Mouse (Mus musculus): Measurements from ENCODE around the gene Nudt19.
A peak's percentile ranks its signal among the peaks of the same experiment; 100 is the strongest.
"Not testable (repeated sequence)": the region's sequence is repeated elsewhere in the genome, so short reads cannot be mapped to it uniquely, and the experiment has no call there.

Gene Nudt19

GRCm38 (mm10) chr7:35564872-35565271 is 8.8 kb upstream of the Nudt19 start:
- DNase-seq (ENCODE audit: low spot score in 2 of 2): not testable (repeated sequence)

- DNase-seq (ENCODE audit: low spot score in 2 of 2): no peak
Measured at GRCm38 (mm10) chr7:35564067-35564865, 8.2 kb upstream of the Nudt19 start.

GRCm38 (mm10) chr7:35563071-35563470 is 7.0 kb upstream of the Nudt19 start:
- DNase-seq (ENCODE audit: low spot score in 2 of 2): no peak

- DNase-seq (ENCODE audit: low spot score in 2 of 2): no peak
Measured at GRCm38 (mm10) chr7:35559838-35560237, 3.7 kb upstream of the Nudt19 start.

GRCm38 (mm10) chr7:35558681-35559080 is 2.6 kb upstream of the Nudt19 start:
- DNase-seq (ENCODE audit: low spot score in 2 of 2): no peak

GRCm38 (mm10) chr7:35557577-35557976 is 1.5 kb upstream of the Nudt19 start:
- no peak for DNase-seq (ENCODE audit: low spot score in 2 of 2)

- DNase-seq (ENCODE audit: low spot score in 2 of 2): no peak
Measured at GRCm38 (mm10) chr7:35556905-35557304, 801 bp upstream of the Nudt19 start.

GRCm38 (mm10) chr7:35555224-35556204 is 590 bp downstream of the Nudt19 start:
- peak; percentile 85 to 90 for DNase-seq (ENCODE audit: low spot score in 2 of 2)

- DNase-seq (ENCODE audit: low spot score in 2 of 2): peak; percentile 49 to 58
Measured at GRCm38 (mm10) chr7:35554605-35555175, 1.4 kb downstream of the Nudt19 start.

- DNase-seq (ENCODE audit: low spot score in 2 of 2): peak; percentile 45 to 49
Measured at GRCm38 (mm10) chr7:35553751-35554604, 2.1 kb downstream of the Nudt19 start.

GRCm38 (mm10) chr7:35545881-35546280 is 10.2 kb downstream of the Nudt19 start:
- peak; percentile 64 to 71 for DNase-seq (ENCODE audit: low spot score in 2 of 2)

GRCm38 (mm10) chr7:35537562-35537961 is 18.5 kb downstream of the Nudt19 start, which contains the start of gene Tdrd12:
Gene Tdrd12, minus strand, starts transcription at chr7:35537745.
- DNase-seq (ENCODE audit: low spot score in 2 of 2): no peak

GRCm38 (mm10) chr7:35535750-35536512 is 20.2 kb downstream of the Nudt19 start:
- DNase-seq (ENCODE audit: low spot score in 2 of 2): no peak

- DNase-seq (ENCODE audit: low spot score in 2 of 2): not testable (repeated sequence)
Measured at GRCm38 (mm10) chr7:35530544-35530943, 25.6 kb downstream of the Nudt19 start.

GRCm38 (mm10) chr7:35530026-35530425 is 26.1 kb downstream of the Nudt19 start:
- no peak for DNase-seq (ENCODE audit: low spot score in 2 of 2)

- no peak for DNase-seq (ENCODE audit: low spot score in 2 of 2)
Measured at GRCm38 (mm10) chr7:35526795-35527194, 29.3 kb downstream of the Nudt19 start.

- no peak for DNase-seq (ENCODE audit: low spot score in 2 of 2)
Measured at GRCm38 (mm10) chr7:35501995-35502394, 54.1 kb downstream of the Nudt19 start.

- peak in 1 of 2 experiments; percentile 4 for DNase-seq (ENCODE audit: low spot score in 2 of 2)
Measured at GRCm38 (mm10) chr7:35497516-35497915, 58.6 kb downstream of the Nudt19 start.

Measured in right cerebral cortex, adult 2 months (tissue).